Mouse (Mus musculus) G1E (cell line): Measurements from ENCODE around the gene Ramp1. TPM values are rescaled to one million over a fixed set of nuclear protein-coding genes. Genes with fewer than 3 reads are reported as not detected.

Experiments
- ATAC-seq: 2 replicates; pipeline ENCODE4 v1.8.0; 2016; ENCODE audit warnings: mild to moderate bottlenecking; ENCODE audit not compliant: insufficient number of reproducible peaks, poor library complexity, low FRiP score, severe bottlenecking; ENCODE audit errors: extremely low read depth
- DNase-seq: peaks from one replicate; pipeline ENCODE4 v3.0.0; 2012; ENCODE audit warnings: low spot score
- H3K27me3 ChIP-seq: 2 replicates; pipeline ENCODE4 v1.6.1; 2012; ENCODE audit warnings: mild to moderate bottlenecking, low read length, inconsistent platforms; ENCODE audit not compliant: insufficient read depth
- H3K36me3 ChIP-seq: replicated peaks from 2 replicates; pipeline ENCODE3; 2012; ENCODE audit warnings: mild to moderate bottlenecking, inconsistent platforms
- H3K4me1 ChIP-seq: 2 replicates; pipeline ENCODE4 v1.6.1; 2012; ENCODE audit warnings: low read depth, low read length, inconsistent platforms, mixed read lengths; ENCODE audit not compliant: insufficient read depth
- H3K4me3 ChIP-seq: 2 replicates; pipeline ENCODE4 v1.5.1; 2012; ENCODE audit warnings: low read depth, mild to moderate bottlenecking, inconsistent platforms, low read length, moderate library complexity, mixed read lengths
- H3K9me3 ChIP-seq: replicated peaks from 2 replicates; pipeline ENCODE4 v1.6.1; 2012; ENCODE audit warnings: inconsistent platforms
- CTCF ChIP-seq: IDR thresholded peaks from 2 replicates; pipeline ENCODE4 v1.5.1; 2012; ENCODE audit warnings: low read depth, low read length, inconsistent platforms, mixed read lengths
- GATA1 ChIP-seq: IDR thresholded peaks from 2 replicates; pipeline ENCODE4 v1.6.1; 2012; ENCODE audit warnings: borderline replicate concordance, low read length, inconsistent platforms, mixed read lengths
- GATA2 ChIP-seq: IDR thresholded peaks from 2 replicates; pipeline ENCODE4 v1.6.1; 2012; ENCODE audit warnings: low read depth, low read length, inconsistent platforms, borderline replicate concordance
- POLR2AphosphoS5 ChIP-seq: IDR thresholded peaks from 2 replicates; pipeline ENCODE4 v1.6.1; 2012; ENCODE audit warnings: low read depth, low read length, inconsistent platforms; ENCODE audit not compliant: insufficient replicate concordance
- TAL1 ChIP-seq: conservative IDR thresholded peaks from 2 replicates; pipeline ENCODE4 v1.6.1; 2012; ENCODE audit warnings: low read depth, low read length, inconsistent platforms, mixed read lengths
- polyA plus RNA-seq: library from polyadenylated mRNA; stranded (reverse); fragments of >175 nt; gene quantifications from 2 replicates; pipeline ENCODE4 v1.2.3, GENCODE M21; 2012
- total RNA-seq, 2 experiments: library from RNA; stranded (forward) in 1 of 2; stranded (reverse) in 1 of 2; fragments of 200-1000 nt in 1 of 2; fragments of >200 nt in 1 of 2; fragmentation: Nextera tagmentation in 1 of 2; gene quantifications; 2 replicates each; pipeline ENCODE4 v1.2.3; 2014 to 2017

Gene Ramp1
- total and polyA plus RNA-seq, 3 experiments, result 0.10 to 0.11 TPM; not detected in 1

- Histone ChIP-seq H3K4me3 (no peak overlapping the region), H3K9me3 (0 out of 2 replicates have a peak, but pooled peaks cover 2% of the 10 kb centered on the region), H3K36me3 (no peaks in the 10 kb centered on the region), H3K4me1 (no peaks in the 10 kb centered on the region), H3K27me3 (no peaks in the 10 kb centered on the region)
- TF ChIP-seq POLR2AphosphoS5 (no peak), TAL1 (no peak), GATA1 (no peak), GATA2 (no peak), CTCF (no peak)
- DNase-seq (no peak), ATAC-seq (no peak)
Observed at GRCm38 (mm10) chr1:91192184-91192583, 12.6 kb downstream of the Ramp1 start.

GRCm38 (mm10) chr1:91193242-91193641 lies 13.6 kb downstream of the Ramp1 start:
- no peaks in the 10 kb centered on the region for H3K36me3 ChIP-seq
- H3K4me3 ChIP-seq, result no peak overlapping the region
- H3K4me1 ChIP-seq, result no peaks in the 10 kb centered on the region
- H3K9me3 ChIP-seq, result no peaks in the 10 kb centered on the region
- ATAC-seq (no peak), DNase-seq (no peak)
- no peaks in the 10 kb centered on the region for H3K27me3 ChIP-seq
- TF ChIP-seq TAL1, result no peak

- no peak for ATAC-seq
- Histone ChIP-seq H3K27me3 (no peaks in the 10 kb centered on the region), H3K4me3 (no peak overlapping the region), H3K9me3 (no peaks in the 10 kb centered on the region), H3K4me1 (no peaks in the 10 kb centered on the region), H3K36me3 (no peaks in the 10 kb centered on the region)
- DNase-seq, result no peak
- TF ChIP-seq POLR2AphosphoS5 (no peak), TAL1 (no peak), GATA1 (no peak), GATA2 (no peak), CTCF (no peak)
Observed at GRCm38 (mm10) chr1:91193680-91194079, 14.1 kb downstream of the Ramp1 start.

GRCm38 (mm10) chr1:91199793-91200192 lies 20.2 kb downstream of the Ramp1 start:
- DNase-seq (no peak), ATAC-seq (no peak)
- H3K4me1 ChIP-seq, result no peaks in the 10 kb centered on the region
- peaks cover 3% of the 10 kb centered on the region; the same call in 1 of the 2 replicates for H3K27me3 ChIP-seq
- no peak overlapping the region for H3K4me3 ChIP-seq
- H3K36me3 ChIP-seq, result no peaks in the 10 kb centered on the region
- TF ChIP-seq GATA2 (no peak), TAL1 (no peak), CTCF (no peak), GATA1 (no peak), POLR2AphosphoS5 (no peak)
- no peaks in the 10 kb centered on the region for H3K9me3 ChIP-seq

- no peaks in the 10 kb centered on the region for H3K36me3 ChIP-seq
- H3K4me3 ChIP-seq, result no peak overlapping the region
- H3K9me3 ChIP-seq, result no peaks in the 10 kb centered on the region
- DNase-seq (no peak), ATAC-seq (no peak)
- TF ChIP-seq TAL1 (no peak), GATA1 (no peak), GATA2 (no peak), CTCF (no peak), POLR2AphosphoS5 (no peak)
- H3K27me3 ChIP-seq, result peaks cover 3% of the 10 kb centered on the region; the same call in 1 of the 2 replicates
- H3K4me1 ChIP-seq, result no peaks in the 10 kb centered on the region
Observed at GRCm38 (mm10) chr1:91201122-91201521, 21.5 kb downstream of the Ramp1 start.

GRCm38 (mm10) chr1:91204221-91204765 lies 24.7 kb downstream of the Ramp1 start:
- no peaks in the 10 kb centered on the region for H3K9me3 ChIP-seq
- no peaks in the 10 kb centered on the region for H3K36me3 ChIP-seq
- H3K27me3 ChIP-seq, result peaks cover 3% of the 10 kb centered on the region; the same call in 1 of the 2 replicates
- DNase-seq (no peak), ATAC-seq (no peak)
- TF ChIP-seq TAL1 (no peak), CTCF (no peak), GATA2 (no peak), GATA1 (no peak), POLR2AphosphoS5 (no peak)
- H3K4me1 ChIP-seq, result no peaks in the 10 kb centered on the region
- H3K4me3 ChIP-seq, result no peak overlapping the region

- ATAC-seq, result no peak
- Histone ChIP-seq H3K36me3 (no peaks in the 10 kb centered on the region), H3K4me3 (no peak overlapping the region), H3K9me3 (no peaks in the 10 kb centered on the region), H3K4me1 (no peaks in the 10 kb centered on the region), H3K27me3 (no peaks in the 10 kb centered on the region)
- no peak for DNase-seq
- TF ChIP-seq GATA1 (no peak), GATA2 (no peak), CTCF (no peak), TAL1 (no peak), POLR2AphosphoS5 (no peak)
Observed at GRCm38 (mm10) chr1:91205651-91206050, 26.0 kb downstream of the Ramp1 start.
